Mouse (Mus musculus): ENCODE measurements at regions not wholly inside any gene's neighbourhood (a gene's known extent, or its start where the extent isn't known, plus 50 kb on each side); places are given as distances from the start of the nearest gene placed in this dataset.

DNA sequence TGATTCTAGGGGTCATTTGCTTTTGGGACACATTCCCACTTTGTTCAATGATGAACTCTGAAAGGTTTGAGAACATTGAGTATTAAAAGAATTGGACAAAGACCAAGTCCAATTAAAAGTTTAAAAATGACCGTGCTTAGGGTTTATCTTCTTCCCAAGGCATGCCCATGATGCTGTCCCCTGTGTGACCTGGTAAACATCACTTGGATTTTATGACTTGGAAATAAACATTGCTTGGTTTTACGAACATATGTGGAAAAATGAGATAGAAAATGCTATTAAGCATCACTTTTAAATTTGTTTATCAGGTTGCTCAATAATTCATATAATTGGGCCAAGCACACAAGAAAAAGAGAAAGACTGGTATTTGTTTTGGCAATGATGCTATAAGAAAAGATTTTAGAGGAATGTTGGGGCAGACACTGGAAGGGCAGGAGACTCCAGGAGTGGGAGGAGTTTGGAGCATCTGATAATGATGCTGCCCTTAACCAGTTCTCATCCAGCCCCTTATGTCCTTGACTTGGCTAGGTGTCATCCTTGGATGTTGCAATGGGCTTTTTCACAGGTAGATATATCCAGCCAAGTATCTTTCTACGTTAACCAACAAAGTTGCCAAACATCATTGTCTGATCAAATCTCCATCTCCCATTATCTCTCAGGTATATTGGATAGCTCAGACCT lies 92.1 kb upstream of the Dcn start:
- no peak for DNase-seq (ENCODE audit: low spot score)

GRCm38 (mm10) chr10:97389647-97390590 lies 89.5 kb upstream of the Dcn start:
- DNase-seq (ENCODE audit: low spot score): no peak

DNA sequence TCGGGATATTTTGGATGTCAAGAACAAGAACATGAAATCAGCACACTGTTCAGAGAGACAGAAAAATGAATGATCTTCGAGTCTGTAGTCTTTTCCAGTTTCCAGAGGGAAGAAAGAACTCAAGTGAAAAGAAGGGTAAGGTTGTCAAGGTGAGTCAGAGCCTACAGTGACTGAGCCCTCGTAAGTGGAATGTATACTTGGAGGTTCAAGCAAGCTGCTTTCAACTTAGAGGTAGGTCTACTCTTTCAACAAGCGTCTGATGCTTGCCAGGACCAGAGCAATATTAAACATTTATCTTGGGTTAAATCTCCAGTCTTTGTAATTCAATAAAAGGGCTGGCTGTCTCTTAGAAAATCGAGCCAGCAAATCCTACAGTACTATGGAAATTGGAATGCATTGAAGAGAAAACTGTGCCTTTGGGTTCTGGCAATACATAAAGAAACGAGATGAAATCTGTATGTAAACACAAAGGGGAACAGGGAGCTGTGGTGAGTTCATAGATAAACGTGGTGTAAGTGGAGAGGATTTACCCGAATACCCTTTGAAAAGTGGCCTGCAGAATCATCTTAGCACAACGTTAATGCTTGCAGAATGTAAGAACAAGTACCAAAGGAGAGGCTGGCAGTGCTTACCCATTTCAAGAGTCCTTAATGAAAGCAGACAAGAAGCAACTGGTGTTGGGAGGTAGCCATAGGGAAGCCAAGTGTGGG lies 82.2 kb upstream of the Dcn start:
- no peak for DNase-seq (ENCODE audit: low spot score)

DNA sequence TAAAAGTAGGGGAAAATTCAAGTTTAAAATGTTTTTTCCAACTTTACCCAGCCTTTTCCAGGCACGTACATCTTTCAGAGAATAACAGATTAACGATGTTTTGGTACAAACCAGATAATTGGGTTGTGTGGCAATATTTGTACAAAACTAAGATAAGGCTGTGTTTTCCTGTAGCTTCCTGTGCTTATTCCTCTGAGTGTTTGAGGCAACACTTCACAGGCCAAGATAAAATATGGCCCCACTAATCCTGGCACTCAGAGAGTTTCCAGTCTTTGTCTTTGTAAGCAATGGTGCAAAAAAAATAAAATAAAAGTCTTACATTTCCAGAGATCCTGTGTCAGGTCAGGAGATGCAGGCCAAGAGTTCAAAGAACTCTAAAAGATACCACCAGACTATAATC lies 81.5 kb upstream of the Dcn start:
- no peak for DNase-seq (ENCODE audit: low spot score)

DNA sequence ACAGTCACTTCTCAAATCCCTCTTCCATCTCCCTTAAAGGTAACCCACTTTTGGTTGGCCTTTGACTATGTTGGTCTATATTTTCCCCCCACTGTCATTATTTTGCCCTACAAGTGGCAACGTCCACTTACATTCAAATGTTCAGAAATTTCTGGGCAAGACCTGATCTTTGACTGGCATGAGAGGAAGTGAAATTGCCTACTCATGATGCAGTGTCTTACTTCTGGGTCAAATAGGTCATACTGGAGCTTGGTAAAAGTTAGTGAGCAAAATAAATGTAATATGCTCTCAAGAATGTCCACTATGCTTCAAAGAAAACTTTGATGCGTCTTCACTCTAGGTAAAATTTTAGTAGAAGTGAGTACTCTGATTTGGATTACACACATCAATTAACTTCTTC lies 76.9 kb upstream of the Dcn start:
- DNase-seq (ENCODE audit: low spot score): no peak

GRCm38 (mm10) chr10:97404076-97404787 lies 75.2 kb upstream of the Dcn start:
- DNase-seq (ENCODE audit: low spot score): no peak

GRCm38 (mm10) chr10:97409181-97409581 lies 70.2 kb upstream of the Dcn start:
- peak; percentile 76 for DNase-seq (ENCODE audit: low spot score)

DNA sequence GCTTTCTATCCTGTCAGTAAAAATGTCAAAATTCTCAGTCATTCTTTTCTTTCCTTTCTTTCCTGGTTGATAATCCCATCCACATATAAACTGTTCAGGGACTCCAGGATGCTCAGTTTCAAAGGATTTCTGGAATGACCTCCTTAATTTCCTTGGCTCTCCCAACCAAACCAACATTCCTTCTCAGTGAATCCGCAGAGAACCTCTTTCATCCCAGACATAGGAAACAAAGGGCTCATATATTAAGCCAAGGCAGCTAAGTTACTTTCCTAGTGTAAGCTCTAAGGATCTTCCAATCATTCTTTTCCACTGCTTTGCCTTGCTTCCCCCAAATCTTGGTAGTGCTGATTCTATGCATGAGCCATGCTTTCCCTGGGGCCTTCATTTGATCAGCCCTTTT lies 69.5 kb upstream of the Dcn start:
- DNase-seq (ENCODE audit: low spot score): no peak

- peak; percentile 40 for DNase-seq (ENCODE audit: low spot score)
Observed at GRCm38 (mm10) chr10:97422579-97422978, 56.8 kb upstream of the Dcn start.

DNA sequence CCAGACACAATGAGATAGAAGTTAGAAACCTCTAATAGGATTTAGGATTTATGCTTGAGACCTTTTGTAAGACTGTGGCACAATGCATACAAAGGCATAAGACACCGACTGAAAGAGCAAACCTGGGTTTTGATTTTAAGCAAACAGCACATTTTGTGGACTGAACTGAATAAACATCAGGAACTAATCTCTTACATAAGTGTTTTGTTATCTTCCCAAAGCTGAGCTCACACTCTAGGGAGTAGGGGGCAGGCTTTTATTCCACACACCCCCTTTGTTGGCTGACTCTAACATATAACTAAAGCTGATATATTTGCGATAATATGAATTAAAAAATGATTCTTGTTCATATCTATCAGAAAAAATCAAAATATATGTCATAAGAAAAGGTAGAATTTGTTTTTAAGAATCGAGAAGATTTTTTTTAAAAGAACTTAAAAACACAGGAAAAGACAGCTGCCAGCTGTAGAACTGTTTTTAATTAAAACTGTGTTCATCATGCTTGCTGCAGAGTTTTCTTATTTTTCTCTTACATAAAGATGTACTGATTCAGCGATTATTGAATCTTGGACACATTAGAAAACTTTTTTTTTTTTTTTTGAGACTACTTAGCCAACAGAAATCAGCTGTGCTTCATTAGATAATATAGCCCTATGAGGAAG lies 56.2 kb upstream of the Dcn start:
- DNase-seq (ENCODE audit: low spot score): peak; percentile 39

Measured in embryo, embryonic 10.5 days (tissue).